Mouse (Mus musculus): Measurements from ENCODE around the gene Rfx1.

DNA sequence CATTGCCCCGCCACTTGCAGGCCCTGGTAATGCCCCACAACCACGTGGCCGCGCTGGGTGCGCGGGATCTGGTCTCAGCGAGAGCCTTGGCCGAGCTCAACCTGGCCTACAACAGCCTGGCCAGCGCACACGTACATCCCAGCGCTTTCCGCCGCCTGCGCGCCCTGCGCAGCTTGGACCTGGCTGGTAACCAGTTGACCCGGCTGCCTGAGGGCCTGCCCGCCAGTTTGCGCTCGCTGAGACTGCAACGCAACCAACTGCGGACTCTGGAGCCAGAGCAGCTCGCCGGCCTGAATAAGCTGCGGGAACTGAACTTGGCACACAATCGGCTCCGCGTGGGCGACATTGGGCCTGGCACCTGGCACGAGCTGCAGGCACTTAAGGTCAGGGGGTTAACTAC lies 64.2 kb downstream of the Rfx1 start:
- no peak for TF ChIP-seq CTCF (IDR thresholded peaks at IDR 0.05; ENCODE audit: borderline replicate concordance, extremely low read depth, insufficient read depth, insufficient read length)
- no peak for TF ChIP-seq POLR2A (IDR thresholded peaks at IDR 0.05; ENCODE audit: borderline replicate concordance, extremely low read depth, insufficient read depth, insufficient read length, poor library complexity, severe bottlenecking)

Data from brain, embryonic 14.5 days (tissue).